In the genomic region with DNA sequence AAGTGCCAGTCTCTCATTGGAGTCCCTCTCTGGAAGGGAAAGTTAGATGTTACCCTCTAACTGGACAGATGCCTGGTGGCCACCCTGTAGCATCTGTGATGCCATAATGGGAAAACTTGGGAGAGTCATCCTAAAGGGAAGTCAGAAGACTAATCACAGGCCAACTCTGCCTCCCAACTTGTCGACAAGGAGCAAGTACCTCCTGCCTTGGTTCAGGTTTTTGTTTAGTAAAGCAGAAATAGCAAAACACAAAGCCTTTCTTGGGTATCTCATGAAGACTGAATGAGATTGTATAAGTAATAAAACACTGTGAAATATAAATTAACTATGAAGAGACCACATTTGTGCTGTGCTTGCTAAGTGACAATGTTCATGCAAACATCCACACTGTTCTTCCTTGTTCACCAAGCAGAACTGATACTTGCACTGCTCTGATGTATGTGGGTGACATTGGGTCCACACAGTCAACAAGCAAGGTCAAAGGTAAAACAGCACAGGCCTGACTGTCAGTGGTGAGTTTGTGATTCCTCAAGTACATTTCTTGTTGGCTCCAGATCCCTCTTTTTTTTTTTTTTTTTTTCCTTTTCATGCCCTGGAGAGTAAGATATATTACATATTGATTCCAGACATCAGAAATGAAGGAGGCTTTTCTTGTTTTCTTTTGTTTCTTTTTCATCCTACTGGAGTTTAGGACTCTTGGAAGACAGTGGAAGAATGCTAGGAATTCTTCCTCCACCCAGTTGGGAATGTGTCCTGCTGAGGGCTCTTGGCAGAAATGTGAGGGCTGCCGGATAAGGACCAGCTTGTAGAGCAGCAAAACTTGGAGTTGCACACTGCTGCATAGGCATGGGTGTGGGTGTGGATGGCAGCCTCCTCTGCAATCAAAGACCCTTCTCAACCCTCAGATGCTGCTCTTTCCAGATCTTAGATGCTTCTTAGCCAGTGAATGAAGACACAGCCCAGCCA, we compare ENCODE assay signal across 7 mouse cellular contexts. TPM values are rescaled to one million over a fixed set of nuclear protein-coding genes. Genes with fewer than 3 reads are reported as not detected.
DNase-seq lines count a peak whose midpoint lies in the region; ATAC-seq and TF ChIP-seq lines count a peak whose summit lies in the region.

A gene (minus strand): TSS at position 51 of the 966 bp plus-strand sequence.

- H3K27ac ChIP-seq in hindbrain, embryonic 16.5 days (ENCODE audit: low read depth, low read length) = no peak within 1 kb of the TSS
- no peak within 1 kb of the TSS for H3K27ac ChIP-seq in midbrain, postnatal 0 days (ENCODE audit: low read depth, low read length)

- no peak for ATAC-seq in hindbrain, embryonic 16.5 days
- ATAC-seq in midbrain, postnatal 0 days (ENCODE audit: low FRiP score) = no peak

- no peak for TF ChIP-seq CTCF in midbrain, postnatal 0 days (IDR thresholded peaks at IDR 0.05)

- 55% methylated on average over 2 of the region's 2 CpGs for WGBS in hindbrain, embryonic 16.5 days
- WGBS in midbrain, postnatal 0 days = 69% methylated on average over 2 of the region's 2 CpGs

- no peak within 1 kb of the TSS for H3K4me2 ChIP-seq in hindbrain, embryonic 16.5 days (ENCODE audit: low read length)
- H3K4me2 ChIP-seq in midbrain, postnatal 0 days (ENCODE audit: low read depth, low read length, poor library complexity, severe bottlenecking) = no peak within 1 kb of the TSS

- peak; percentile 9 for DNase-seq in 3134 (ENCODE audit: extremely low read depth, insufficient read length, low spot score)
- DNase-seq in Muller cell, postnatal 12 days (ENCODE audit: inconsistent ontology term) = peak; percentile 61
- DNase-seq in gastrocnemius, adult 8-10 months (ENCODE audit: low spot score in 2 of 2) = no peak
- no peak for DNase-seq in midbrain, postnatal 0 days (ENCODE audit: low spot score)
- no peak for DNase-seq in frontal cortex, postnatal 10 days (ENCODE audit: low spot score in 2 of 2)
- DNase-seq in frontal cortex, postnatal 25 days (ENCODE audit: low spot score in 2 of 2) = no peak

- H3K9me3 ChIP-seq in hindbrain, embryonic 16.5 days (ENCODE audit: control insufficient read depth, low read length) = no peaks in the 10 kb centered on the region
- no peaks in the 10 kb centered on the region for H3K9me3 ChIP-seq in midbrain, postnatal 0 days (ENCODE audit: low read length)

- H3K36me3 ChIP-seq in hindbrain, embryonic 16.5 days (ENCODE audit: control insufficient read depth, insufficient read depth, low read length) = no peaks in the 10 kb centered on the region
- H3K36me3 ChIP-seq in midbrain, postnatal 0 days (ENCODE audit: insufficient read depth, low read length) = no peaks in the 10 kb centered on the region

- no peak within 1 kb of the TSS for H3K4me3 ChIP-seq in hindbrain, embryonic 16.5 days (ENCODE audit: low read length)
- H3K4me3 ChIP-seq in midbrain, postnatal 0 days (ENCODE audit: low read depth, low read length) = no peak within 1 kb of the TSS

- no peak within 1 kb of the TSS for H3K9ac ChIP-seq in hindbrain, embryonic 16.5 days (ENCODE audit: low read depth, low read length)
- H3K9ac ChIP-seq in midbrain, postnatal 0 days (replicated peaks; ENCODE audit: low read length, poor library complexity, severe bottlenecking) = no peak within 1 kb of the TSS

- H3K27me3 ChIP-seq in hindbrain, embryonic 16.5 days (replicated peaks; ENCODE audit: control insufficient read depth, insufficient read depth, low read length) = no peaks in the 10 kb centered on the region
- H3K27me3 ChIP-seq in midbrain, postnatal 0 days (ENCODE audit: insufficient read depth, low read length) = no peaks in the 10 kb centered on the region

- H3K4me1 ChIP-seq in hindbrain, embryonic 16.5 days (ENCODE audit: control insufficient read depth, insufficient read depth, low read depth, low read length) = peaks cover 3% of the 10 kb centered on the region
- H3K4me1 ChIP-seq in midbrain, postnatal 0 days (ENCODE audit: insufficient read depth, low read length) = no peaks in the 10 kb centered on the region

RNA-seq across cellular contexts. Expression of the gene that starts here (rescaled TPM):
- 10 to 100 TPM; 14.3 to 17.9 (median 15.2) TPM for total RNA-seq in gastrocnemius, adult 8-10 months (2022)
- polyA plus RNA-seq in hindbrain, embryonic 16.5 days (2015; fragmentation: Nextera tagmentation; extraction: Ambion mirVana) = 18.4 and 20.1 TPM in 2 replicates
- 33.4 and 48.2 TPM in 2 replicates for total RNA-seq in midbrain, postnatal 0 days (2014; rRNA removed)
- 14.1 and 15.4 TPM in 2 replicates for polyA plus RNA-seq in midbrain, postnatal 0 days (2015; fragmentation: Nextera tagmentation; extraction: Ambion mirVana)

Comparison
In these comparisons a context has a peak if more than half of its experiments do, and no peak if none do; other contexts are left out.
1. DNase-seq: peak in 3134 (single experiment) and Muller cell, postnatal 12 days (single experiment); none in gastrocnemius, adult 8-10 months (0 of 2), midbrain, postnatal 0 days (single experiment), frontal cortex, postnatal 10 days (0 of 2) and frontal cortex, postnatal 25 days (0 of 2).